Mouse (Mus musculus) heart, embryonic 14.5 days (tissue): ENCODE measurements around the gene Pcdh8. TPM values are rescaled to one million over a fixed set of nuclear protein-coding genes. Genes with fewer than 3 reads are reported as not detected.
A peak's percentile ranks its signal among the peaks of the same experiment; 100 is the strongest.

Experiments used
- ATAC-seq: fragments of 200-750 bp; cut with Nextera tagmentation; 2 replicates; pipeline ENCODE4 v1.8.0; 2017; ENCODE audit warnings: low read depth, moderate TSS enrichment; ENCODE audit not compliant: insufficient number of reproducible peaks, insufficient read depth, low FRiP score
- H3K27ac ChIP-seq, 2 experiments: fragments of 200-500 bp in 1 of 2; fragments of 300-500 bp in 1 of 2; sonication (generic) in 1 of 2; replicated peaks in 1 of 2; 2 replicates each; pipeline ENCODE4 v1.5.1; 2012 to 2014; ENCODE audit warnings: low read depth in 2 of 2, low read length in 2 of 2, control low read depth in 1 of 2, mild to moderate bottlenecking in 1 of 2, mixed read lengths in 1 of 2; ENCODE audit not compliant: control insufficient read depth in 1 of 2, insufficient read depth in 1 of 2
- H3K27me3 ChIP-seq: fragments of 300-500 bp; sonication (generic); 2 replicates; pipeline ENCODE4 v1.6.1; 2014; ENCODE audit warnings: mild to moderate bottlenecking, low read length, control low read depth; ENCODE audit not compliant: control insufficient read depth, insufficient read depth
- H3K36me3 ChIP-seq: fragments of 300-500 bp; sonication (generic); 2 replicates; pipeline ENCODE4 v1.6.1; 2014; ENCODE audit warnings: mild to moderate bottlenecking, control low read depth, low read length, mixed read lengths; ENCODE audit not compliant: control insufficient read depth, insufficient read depth
- H3K4me1 ChIP-seq, 2 experiments: fragments of 200-500 bp in 1 of 2; fragments of 300-500 bp in 1 of 2; sonication (generic) in 1 of 2; 2 replicates each; pipeline ENCODE4 v1.6.1; 2012 to 2014; ENCODE audit warnings: low read length in 2 of 2, control low read depth in 1 of 2, mixed read lengths in 1 of 2; ENCODE audit not compliant: control insufficient read depth in 2 of 2, insufficient read depth in 2 of 2
- H3K4me2 ChIP-seq: fragments of 300-500 bp; sonication (generic); 2 replicates; pipeline ENCODE4 v1.6.1; 2014; ENCODE audit warnings: mild to moderate bottlenecking, low read length
- H3K4me3 ChIP-seq, 2 experiments: fragments of 200-500 bp in 1 of 2; fragments of 300-500 bp in 1 of 2; sonication (generic) in 1 of 2; 2 replicates each; pipeline ENCODE4 v1.5.1; 2012 to 2014; ENCODE audit warnings: low read length in 2 of 2, mild to moderate bottlenecking in 2 of 2, control low read depth in 1 of 2, low read depth in 1 of 2, moderate library complexity in 1 of 2; ENCODE audit not compliant: control insufficient read depth in 1 of 2, insufficient read depth in 1 of 2
- H3K9ac ChIP-seq: fragments of 300-500 bp; sonication (generic); 2 replicates; pipeline ENCODE4 v1.6.1; 2014; ENCODE audit warnings: mild to moderate bottlenecking, low read length
- H3K9me3 ChIP-seq: fragments of 300-500 bp; sonication (generic); 2 replicates; pipeline ENCODE4 v1.6.1; 2016; ENCODE audit warnings: low read length, control low read depth; ENCODE audit not compliant: control insufficient read depth
- WGBS: fragments of 180-500 bp; shearing (Covaris S2); extraction: QIAGEN DNeasy Blood & Tissue Kit; methylation state at CpG from one replicate; pipeline ENCODE4 v1.1.7; 2014; 5-methylcytosine and 5-hydroxymethylcytosine counted together
- microRNA counts: library from miRNA; unstranded; fragments of <30 nt; microRNA quantifications from one replicate; lab custom pipeline; 2016
- microRNA-seq: library from miRNA; unstranded; fragments of <30 nt; microRNA quantifications from one replicate; pipeline ENCODE4, GENCODE M21; 2016
- polyA plus RNA-seq: library from polyadenylated mRNA; unstranded; fragments of >200 nt; fragmentation: Nextera tagmentation; extraction: Ambion mirVana; gene quantifications from 2 replicates; pipeline ENCODE4 v1.2.1, GENCODE M21; 2014

The Pcdh8 gene
- polyA plus RNA-seq, 1 experiment from 2014 or later: 0.12 TPM

- Histone ChIP-seq H3K27ac (no peak overlapping the region), H3K27me3 (no peaks in the 10 kb centered on the region), H3K36me3 (no peaks in the 10 kb centered on the region), H3K4me1 (no peaks in the 10 kb centered on the region), H3K4me2 (no peak overlapping the region), H3K9me3 (no peaks in the 10 kb centered on the region), H3K4me3 (no peak overlapping the region), H3K9ac (no peak overlapping the region)
- 74% methylated on average over 7 of the region's 7 CpGs for WGBS
- ATAC-seq: no peak
Measured at GRCm38 (mm10) chr14:79722228-79722627, 48.9 kb downstream of the Pcdh8 start.

MicroRNA genes within 50 kb of the gene (microRNA counts, 519-probe panel; counts per million panel counts)
- 322 counts per million, percentile 70 among the panel's probes with 10 or more counts for microRNA mmu-miR-759 (lab: Ali Mortazavi, UCI)

Small RNAs within 50 kb of the gene (microRNA-seq; reads per million reads assigned to microRNA genes)
- not detected for gene Mir759

Other genes with a start within 250 kb of the Pcdh8 start
- 111 and 122 TPM in 2 replicates for gene Sugt1, start 183.6 kb downstream of the Pcdh8 start, polyA plus RNA-seq
- 2.5 and 3.8 TPM in 2 replicates for gene Cnmd, start 109.1 kb downstream of the Pcdh8 start, polyA plus RNA-seq
- 0.11 and 0.34 TPM in 2 replicates for gene Olfm4, start 212.8 kb upstream of the Pcdh8 start, polyA plus RNA-seq